Mouse (Mus musculus) right cerebral cortex, adult 2 months (tissue): ENCODE data around the gene Pimreg.

ENCODE experiments used
- DNase-seq, 2 experiments: peaks; one replicate each; pipeline ENCODE4 v3.0.0; 2021 to 2022; ENCODE audit warnings: low spot score in 2 of 2

The Pimreg gene

DNA sequence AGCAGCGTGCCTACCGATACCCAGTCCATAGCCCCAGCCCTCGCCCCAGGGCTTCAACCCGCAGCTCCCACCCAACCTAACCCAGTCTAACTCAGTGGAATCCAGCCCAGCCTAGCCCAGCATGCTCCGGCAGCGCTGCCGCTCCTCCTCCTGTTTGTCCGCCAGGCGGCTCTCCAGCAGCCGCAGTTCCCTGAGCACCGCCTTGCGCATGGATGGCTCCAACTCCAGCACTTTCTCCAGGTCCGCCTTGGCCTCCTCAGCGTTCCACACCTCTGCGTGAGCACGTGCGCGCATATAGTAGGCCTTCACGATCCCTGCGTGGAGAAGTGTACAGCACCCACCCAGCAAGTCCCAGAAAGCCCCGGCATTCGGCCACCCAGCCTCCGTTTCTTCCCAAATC lies 12.7 kb upstream of the Pimreg start:
- no peak for DNase-seq

DNA sequence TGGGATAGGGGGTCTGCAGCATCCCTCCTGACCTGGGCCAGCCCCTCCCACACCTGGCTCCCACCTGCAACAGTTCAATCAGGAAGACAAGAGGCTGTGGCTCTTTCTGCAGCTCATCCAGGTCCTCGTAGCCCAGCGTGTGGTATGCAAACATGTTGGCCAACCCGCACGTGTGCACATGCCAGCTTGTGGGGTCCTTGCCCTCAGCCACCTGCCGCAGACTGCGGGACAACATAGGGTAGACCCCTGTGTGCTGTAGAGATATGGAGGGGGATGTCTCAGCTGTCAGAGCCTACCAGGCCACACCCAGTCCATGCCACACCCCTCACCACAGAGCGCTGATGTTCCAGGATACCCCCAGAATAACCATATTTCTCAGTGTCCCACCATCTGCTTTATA lies 10.5 kb upstream of the Pimreg start:
- no peak for DNase-seq

DNA sequence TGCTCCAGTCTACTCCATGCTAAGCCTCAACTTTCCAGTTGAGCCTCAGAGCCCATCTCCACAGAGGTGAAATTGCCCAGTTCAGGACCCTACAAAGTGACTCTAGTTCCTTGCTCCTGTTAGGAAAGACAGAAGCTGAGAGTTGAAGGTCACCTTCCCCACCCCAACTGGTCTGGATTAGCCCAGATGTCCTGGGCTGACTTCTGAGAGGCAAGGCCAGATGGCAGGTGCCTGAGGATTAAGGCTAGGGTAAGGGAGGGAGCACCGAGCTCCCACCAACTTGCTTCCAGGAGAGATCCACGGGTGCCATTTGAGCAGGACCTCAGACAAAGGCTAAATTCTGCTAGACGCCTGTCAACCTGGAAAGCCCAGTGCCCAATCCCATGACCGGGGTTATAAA lies 9.7 kb upstream of the Pimreg start:
- DNase-seq: no peak

DNA sequence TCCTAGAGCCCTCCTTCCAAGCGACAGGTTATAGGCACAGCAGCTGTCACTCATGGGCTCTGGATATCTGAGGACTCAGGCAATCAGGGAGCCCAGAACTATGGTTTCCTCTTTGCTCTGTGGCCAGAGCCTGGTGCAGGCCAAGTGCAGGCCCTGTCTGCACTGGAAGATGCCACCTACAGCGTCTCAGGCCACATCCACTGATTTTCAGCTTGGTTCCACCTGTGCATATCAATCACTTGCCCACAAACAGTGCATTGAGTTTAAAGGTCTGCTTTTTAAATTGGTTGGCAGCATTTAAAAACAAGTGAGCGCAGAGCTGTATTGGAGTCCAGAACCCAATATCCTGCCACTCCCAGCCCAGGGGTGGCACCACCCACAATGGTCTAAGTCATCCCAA lies 9.2 kb upstream of the Pimreg start:
- DNase-seq: no peak

DNA sequence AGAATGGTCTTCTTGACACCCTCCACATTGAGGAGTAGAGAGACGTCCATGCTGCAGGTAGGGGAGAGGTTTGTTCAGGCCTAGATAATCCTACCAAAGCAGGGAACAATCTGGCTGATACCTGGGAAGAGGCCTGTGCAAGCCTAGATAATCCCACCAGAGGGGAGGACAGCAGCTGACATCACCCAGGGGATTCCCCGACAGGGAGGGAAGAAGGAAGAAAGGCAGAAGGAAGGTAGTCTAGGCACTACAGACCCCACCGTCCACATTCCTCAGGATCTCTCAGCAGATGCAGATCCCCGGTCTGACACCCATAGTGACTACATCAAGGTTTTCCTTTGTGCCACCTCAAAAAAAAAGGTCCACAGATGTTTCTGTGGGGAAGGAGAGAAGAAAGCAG lies 4.4 kb upstream of the Pimreg start, which contains the start of gene Aipl1:
Gene Aipl1, minus strand, starts transcription at position 101 of the 400 bp plus-strand sequence.
- DNase-seq: no peak

DNA sequence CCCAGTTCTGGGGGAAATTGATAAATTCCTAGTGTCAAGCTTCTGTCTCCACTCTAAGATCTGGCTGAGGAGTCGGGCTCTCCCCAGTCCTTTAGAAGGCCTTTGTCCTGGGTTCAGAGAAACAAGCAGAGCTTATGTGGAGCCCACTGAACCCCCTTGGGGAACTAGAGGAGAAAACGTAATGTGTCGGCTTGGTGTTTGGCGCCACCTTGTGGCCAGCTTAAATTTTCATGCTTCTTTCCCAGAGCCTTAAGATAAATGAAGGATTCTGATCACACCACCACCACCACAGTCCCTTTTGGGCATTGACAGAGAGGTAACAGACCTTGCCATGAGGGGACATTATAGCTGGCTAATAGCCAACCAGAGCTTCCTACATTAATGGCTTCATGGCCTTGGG lies 3.8 kb upstream of the Pimreg start:
- DNase-seq: peak; percentile 87 to 88

DNA sequence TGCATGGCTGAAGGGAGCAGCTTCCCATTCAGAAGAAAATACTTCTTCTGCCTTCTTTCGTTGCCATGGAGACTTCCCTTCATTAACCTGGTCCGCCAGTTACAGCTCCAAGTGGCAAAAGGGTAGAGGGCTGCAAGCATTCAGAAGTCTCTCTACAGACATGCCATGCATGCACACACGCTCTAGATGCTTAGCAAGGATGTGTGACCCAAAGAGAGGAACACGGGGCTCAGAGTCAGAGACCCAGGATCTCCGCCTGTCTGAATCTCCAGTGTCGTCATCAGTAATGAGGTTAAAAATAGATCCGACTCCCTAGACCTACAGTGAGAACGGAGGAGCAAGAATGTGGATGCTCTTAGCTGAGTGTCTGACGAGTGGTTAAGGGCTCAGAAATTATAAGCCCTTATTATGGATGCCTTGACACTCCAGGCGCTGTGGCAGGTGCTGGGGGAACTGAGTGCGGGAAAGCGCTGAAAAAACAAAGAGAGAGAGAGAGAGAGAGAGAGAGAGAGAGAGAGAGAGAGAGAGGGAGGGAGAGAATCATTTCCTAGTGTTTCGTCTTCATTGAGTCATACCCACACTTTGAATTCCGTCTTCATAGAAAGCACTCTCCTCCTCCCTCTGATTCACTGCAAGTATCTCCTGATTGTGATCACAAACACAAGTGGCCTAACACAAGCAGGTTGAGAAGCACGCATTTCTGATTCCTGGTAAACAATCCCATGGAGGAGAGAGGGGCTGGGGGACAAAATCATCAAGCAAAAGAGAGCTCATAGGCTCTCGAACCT lies 2.0 kb upstream of the Pimreg start:
- peak; percentile 47 to 61 for DNase-seq

DNA sequence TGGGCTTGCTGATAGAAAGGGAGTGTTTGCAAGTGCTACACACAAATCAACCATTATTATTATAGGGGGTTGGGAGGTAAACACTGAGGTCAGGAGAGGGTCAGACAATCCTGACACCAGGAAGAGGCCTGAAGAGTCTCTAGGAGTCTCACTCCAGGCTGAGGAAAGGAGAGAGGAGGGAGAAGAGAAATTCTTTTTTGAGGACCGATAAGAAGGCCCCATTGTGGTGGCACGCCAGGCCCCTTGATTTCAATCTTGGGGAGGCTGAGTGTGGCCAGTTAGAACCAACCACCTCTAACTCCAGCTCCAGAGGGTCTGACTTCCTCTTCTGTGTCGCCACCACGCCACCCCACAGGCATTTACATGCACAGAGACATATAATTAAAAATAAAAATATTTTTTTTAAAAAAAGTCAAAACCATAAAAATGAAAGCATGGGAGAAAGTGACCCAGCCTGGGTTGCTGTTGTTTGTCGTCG lies 503 bp upstream of the Pimreg start:
- DNase-seq: no peak

DNA sequence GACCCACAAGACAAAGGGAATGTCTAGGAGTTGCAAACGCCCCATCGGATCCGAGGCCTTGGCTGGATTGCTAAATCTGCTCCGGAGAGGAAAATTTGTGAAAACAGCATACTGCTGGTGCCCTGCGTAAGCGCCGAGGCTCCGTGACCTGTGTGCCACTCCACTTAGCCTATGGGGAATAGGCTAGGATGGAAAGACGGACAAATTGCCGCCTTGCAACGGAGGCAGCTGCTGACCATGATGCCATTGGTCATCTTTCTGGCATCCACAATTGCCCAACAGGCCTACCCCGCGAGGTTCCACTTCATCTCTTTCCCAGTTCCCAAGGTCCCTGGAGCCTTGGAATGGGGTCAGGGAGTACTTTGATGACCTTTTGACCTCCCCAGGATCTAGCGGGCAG lies 799 bp downstream of the Pimreg start:
- DNase-seq: no peak

DNA sequence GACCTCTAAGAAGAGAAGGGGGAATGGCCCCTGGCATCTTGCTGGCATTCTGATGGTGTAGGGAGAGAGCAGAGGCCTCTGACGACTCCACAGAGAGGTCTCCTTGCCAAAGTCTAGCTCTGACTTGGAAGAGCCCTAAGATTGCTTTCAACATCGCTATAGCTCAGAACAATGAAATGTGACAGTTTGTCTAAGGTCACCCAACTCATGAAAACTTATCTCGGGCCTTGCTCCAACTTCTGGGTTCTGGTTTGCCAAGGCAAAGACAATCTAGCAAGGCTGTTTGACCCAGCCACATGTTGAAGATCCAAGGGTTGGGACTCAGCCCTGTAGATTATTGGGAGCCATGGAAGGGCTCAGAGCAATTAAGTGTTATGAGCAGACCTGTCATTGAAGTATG lies 2.4 kb downstream of the Pimreg start:
- no peak for DNase-seq

DNA sequence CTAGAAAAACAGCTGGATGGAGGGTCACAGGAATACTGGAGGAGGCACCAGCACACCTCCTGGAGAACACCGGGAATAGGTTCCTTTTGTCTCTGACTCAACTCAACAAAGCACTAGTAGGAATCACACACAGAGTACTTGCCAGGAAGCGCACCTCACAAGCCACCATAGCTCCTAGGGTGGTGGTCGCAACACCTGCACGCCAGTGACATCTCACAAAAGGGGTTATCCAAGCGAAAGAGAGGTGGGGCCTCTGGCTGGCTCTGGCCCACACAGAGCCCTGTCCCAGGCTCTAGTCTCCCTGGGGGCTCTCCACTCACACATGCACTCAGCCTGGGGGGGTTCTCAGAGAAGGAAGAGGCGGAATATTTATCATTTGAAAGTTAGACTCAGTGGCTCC lies 6.9 kb downstream of the Pimreg start:
- no peak for DNase-seq

DNA sequence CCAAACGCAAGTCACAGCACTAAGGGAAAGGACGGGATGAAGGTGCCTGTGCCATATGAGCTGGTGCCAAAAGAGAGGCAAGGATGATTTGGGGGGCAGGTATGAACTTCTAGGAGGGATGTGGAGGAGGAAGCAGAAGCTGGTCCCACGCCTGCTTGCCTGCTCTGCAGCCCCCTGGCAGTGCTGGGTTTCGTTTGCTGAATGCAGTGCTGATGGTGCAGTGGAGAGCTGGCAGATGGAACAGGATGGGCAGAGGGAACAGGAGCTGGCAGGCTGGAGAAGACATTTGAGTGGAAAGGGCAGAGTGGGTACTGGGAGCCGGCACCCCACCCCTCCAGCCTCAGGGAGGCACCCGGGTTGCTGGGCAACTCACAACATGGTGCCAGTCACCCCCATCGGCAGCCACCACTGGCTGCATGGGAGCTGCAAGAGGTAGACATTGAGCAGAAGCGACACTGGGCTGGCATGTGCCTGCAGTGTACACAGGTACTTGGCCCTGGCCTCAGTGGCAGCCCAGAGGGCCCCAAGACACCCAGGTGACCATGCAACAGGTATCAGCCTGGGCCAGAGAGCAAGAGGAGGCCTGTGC lies 7.4 kb downstream of the Pimreg start:
- no peak for DNase-seq

DNA sequence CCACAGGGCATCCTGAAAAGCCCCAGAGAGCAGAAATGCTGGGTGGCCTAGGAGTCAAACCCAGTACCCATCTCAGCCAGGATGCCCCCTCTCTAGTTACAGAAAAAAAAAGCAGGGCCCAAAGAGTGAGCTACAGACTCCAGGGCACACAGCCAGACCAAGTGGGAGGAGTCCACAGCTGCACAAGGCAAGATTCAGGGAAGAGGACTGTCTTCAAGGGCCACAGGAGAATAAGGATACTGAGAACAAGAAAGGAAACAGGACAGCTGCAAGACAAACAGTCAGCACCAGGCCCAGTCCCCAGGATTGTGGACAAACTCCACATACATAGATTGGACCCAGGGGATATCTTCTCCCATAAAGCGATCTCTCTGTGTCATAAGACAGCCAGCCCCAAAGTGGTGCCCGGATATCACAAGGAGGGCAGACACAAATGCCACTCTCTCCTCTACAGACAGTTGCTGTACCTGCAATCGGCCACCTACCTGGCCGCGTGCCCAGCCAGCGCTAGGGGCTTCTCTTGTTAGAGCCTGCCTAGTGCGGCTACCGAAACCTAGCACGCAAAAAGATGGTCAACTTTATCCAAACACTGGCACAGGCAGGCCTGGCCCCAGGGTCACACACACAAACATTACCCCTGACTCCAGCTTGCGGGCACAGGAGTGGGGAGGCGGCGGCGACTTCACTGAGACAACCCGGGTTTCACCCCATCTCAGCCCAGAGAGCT lies 8.5 kb downstream of the Pimreg start:
- no peak for DNase-seq

DNA sequence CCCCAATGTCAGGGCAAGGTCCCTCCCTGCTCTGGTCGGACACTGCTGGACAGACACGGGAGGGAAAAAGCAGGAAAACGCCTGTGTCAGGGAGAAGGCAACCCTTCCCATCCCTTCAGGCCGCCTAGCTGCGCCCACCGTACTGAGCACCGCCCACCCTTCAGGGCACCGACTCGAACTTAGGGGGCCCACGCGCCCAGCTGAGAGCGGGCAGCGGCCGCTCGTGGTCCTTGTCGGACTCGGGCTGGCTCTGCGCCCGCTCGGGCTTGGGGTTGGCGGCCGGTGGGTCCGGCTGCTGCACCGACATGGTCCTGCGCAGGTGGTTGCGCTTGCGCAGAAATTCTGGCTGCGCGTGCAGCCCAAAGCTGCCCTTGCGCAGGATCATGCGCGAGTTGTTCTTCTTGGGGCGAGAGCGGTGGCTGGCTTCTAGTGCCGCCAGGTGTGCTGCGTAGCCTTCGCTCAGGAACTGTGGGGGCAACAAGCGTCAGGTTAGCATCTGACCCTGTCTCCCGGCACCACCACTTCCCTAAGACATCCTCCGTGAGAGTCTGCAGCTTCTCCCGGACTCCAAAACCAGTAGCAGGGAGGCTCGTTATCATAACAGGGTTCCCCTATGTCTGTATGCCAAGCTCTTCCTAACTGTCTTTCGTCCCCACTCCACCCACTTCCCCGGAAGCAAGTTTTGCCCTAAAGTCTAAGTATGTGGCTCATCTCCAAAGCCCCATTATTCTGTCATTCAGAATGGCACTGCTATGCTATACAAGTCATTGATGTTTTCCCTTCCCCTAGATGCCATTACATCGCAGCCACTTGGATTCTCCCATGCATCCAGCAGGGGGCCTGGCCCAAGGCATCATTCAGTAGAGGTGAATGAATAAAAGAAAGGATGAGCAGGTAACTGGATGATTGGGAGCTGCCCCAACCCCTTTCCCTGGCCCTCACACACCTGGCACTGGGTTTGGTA lies 9.3 kb downstream of the Pimreg start:
- peak; percentile 64 to 68 for DNase-seq

DNA sequence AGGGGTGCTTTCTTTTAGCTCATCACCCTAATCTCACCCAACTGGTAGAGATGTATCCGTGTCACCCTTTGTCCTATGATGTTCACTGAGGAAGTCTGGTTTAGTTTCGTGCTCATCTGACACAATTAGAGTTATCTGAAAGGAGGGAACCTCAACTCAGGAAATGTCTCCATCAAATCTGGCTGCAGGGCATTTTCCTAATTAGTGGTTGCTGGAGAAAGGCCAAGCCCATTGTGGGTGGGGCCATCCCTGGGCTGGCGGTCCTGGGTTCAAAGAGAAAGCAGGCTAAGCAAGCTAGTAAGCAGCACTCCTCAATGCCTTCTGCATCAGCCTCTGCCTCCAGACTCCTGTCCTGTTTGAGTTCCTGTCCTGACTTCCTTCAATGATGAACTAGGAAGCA lies 10.4 kb downstream of the Pimreg start:
- DNase-seq: no peak

DNA sequence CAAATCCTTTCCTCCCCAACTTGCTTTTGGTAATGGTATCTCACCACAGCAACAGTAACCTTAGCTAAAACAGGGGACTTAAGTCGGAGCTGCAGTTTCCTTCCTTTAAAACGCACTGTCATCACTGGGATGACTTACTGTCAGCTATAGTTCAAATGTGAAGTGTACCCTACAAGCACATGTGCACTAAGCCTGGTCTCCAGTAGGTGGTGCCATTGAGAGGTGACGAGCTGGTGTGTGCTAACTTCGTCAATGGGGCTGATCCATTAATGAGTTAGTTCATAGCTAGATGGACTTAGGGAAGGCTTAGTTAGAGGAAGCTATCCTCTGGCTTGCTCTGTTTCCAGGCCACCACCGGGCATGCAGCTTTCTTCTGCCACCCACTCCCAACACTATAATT lies 10.8 kb downstream of the Pimreg start:
- peak; percentile 82 to 83 for DNase-seq

DNA sequence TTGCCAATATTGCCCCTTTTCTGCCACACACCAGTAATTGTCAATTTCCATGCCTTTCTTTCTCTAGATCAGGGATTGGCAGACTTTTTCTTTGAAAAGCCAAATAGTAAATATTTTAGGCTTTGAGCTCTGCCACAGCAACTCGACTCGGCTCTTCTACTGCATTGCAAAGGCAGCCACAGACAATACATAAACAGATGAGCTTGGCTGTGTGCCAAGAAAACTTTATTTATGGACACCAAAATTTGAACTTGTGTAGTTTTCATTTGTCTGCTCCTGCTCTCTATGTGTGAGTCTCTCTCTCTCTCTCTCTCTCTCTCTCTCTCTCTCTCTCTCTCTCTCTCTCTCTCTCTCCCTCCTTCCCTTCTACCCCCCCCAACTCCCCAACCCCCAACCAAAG lies 13.3 kb downstream of the Pimreg start:
- DNase-seq: no peak

DNA sequence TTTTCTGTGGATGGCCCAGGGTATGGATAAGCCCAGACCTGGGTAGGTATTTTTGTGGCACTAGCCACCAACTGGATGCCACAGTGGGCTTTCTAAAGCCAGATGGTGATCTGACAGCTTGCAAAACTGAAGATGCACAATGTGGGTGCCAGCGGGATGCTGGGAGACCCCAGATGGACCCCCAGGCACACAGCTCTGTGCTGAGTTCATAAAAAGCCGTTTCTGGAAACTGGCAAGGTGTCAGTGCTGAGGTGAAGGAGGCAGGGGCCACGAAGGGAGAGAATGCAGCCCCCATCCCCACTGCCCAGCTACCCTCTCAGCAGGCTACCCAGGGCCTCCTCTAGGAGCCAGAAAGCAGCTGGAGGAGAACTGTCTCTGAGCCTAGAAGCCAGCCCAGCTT lies 15.3 kb downstream of the Pimreg start:
- DNase-seq: no peak

DNA sequence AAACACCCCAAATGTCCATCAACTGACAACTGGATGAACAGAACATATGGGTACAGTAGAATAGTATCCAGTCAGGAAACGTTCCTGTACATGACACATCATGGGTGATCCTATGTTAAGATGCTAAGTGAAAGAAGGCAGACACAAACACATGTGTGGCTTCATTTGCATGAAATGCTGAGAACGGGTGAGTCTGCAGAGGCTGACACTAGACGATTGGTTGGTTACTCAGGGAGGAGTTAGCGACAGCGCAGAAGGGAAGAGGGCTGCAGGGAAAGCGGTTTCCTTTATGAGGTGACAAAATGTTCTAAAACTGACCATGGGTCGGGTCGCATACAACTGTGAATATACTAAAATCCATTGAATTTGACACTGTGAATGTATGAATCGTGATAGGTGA lies 18.6 kb downstream of the Pimreg start:
- DNase-seq: no peak

DNA sequence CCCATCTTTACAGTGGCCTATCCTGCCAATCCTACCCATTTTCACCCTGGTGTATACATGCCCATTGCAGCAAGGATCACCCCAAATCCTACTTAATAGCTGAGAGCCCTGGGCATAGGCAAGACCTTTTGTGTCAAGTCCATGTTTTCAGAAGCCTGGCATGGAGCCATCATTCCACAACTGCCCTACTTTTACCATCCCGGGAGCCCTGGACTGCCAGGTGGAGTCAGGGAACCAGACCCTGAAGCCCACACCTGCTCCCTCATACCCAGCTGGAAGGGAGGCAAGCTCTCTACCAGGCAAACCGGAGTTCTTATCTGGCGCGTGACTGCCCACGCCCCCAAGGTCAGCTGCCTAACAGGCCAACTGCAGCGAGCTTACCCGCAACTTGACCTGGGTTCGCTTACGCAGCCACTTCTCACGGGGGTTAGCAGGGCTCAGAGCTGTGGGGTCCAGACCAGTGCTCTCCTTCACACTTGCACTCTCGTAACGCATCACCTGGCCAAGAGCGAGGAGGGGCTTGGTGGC lies 19.3 kb downstream of the Pimreg start:
- no peak for DNase-seq

DNA sequence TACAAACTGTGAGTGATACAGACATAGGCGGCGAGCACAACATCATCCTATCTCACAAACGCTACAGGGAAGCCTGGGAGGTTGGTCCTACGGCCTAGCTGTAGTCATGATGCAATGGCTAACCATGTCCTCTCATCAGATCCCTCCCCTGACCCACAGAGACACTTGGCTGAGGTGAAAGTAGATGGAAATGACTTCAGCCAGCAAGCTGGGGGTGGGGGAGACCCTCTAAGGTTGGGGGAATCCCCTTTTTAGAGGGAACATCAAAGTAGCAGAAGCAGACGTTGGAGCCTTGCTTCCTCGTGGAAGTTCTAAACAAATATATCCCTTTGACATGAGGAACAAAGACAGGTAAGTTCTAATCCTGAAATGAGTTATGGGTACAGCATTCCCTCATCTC lies 22.6 kb downstream of the Pimreg start:
- DNase-seq: no peak
